ENCODE assay signal across 10 mouse cellular contexts in genomic region chr11:36153011-36153410, GRCm38 (mm10).
A peak's percentile ranks its signal among the peaks of the same experiment; 100 is the strongest.
DNase-seq lines count a peak whose midpoint lies in the region; ATAC-seq and TF ChIP-seq lines count a peak whose summit lies in the region.
"Had no signal": no experiment of that assay in that cellular context is flagged by ENCODE, and none has a peak within 500 bp of the region (broad histone marks: within the 10 kb centered on the region; RNA-seq: fewer than 3 reads in every experiment).

No protein-coding gene starts in this region.

- H3K9me3 ChIP-seq in embryonic facial prominence, embryonic 12.5 days: no peaks in the 10 kb centered on the region
- no peaks in the 10 kb centered on the region for H3K9me3 ChIP-seq in embryonic facial prominence, embryonic 10.5 days
- no peaks in the 10 kb centered on the region for H3K9me3 ChIP-seq in hindbrain, postnatal 0 days (ENCODE audit: low read length)
- no peaks in the 10 kb centered on the region for H3K9me3 ChIP-seq in hindbrain, embryonic 11.5 days (ENCODE audit: control insufficient read depth, low read length)
- no peaks in the 10 kb centered on the region for H3K9me3 ChIP-seq in embryonic facial prominence, embryonic 13.5 days
- no peaks in the 10 kb centered on the region for H3K9me3 ChIP-seq in midbrain, embryonic 13.5 days

- ATAC-seq in embryonic facial prominence, embryonic 12.5 days (ENCODE audit: insufficient number of reproducible peaks, insufficient read depth, low FRiP score, low TSS enrichment): no peak
- ATAC-seq in hindbrain, postnatal 0 days: 0 out of 2 replicates have a peak, but pooled peaks have one; percentile 36
- no peak for ATAC-seq in hindbrain, embryonic 11.5 days (ENCODE audit: low FRiP score)
- ATAC-seq in embryonic facial prominence, embryonic 13.5 days (ENCODE audit: insufficient number of reproducible peaks, insufficient read depth, low FRiP score, low TSS enrichment, low read depth): no peak
- ATAC-seq in midbrain, embryonic 13.5 days: peak; percentile 34; the same call in 1 of the 2 replicates

- no peaks in the 10 kb centered on the region for H3K36me3 ChIP-seq in embryonic facial prominence, embryonic 12.5 days
- H3K36me3 ChIP-seq in embryonic facial prominence, embryonic 10.5 days (replicated peaks): no peaks in the 10 kb centered on the region
- no peaks in the 10 kb centered on the region for H3K36me3 ChIP-seq in hindbrain, postnatal 0 days (ENCODE audit: insufficient read depth, low read length)
- H3K36me3 ChIP-seq in hindbrain, embryonic 11.5 days (ENCODE audit: control insufficient read depth, insufficient read depth, low read length): no peaks in the 10 kb centered on the region
- H3K36me3 ChIP-seq in embryonic facial prominence, embryonic 13.5 days: no peaks in the 10 kb centered on the region
- no peaks in the 10 kb centered on the region for H3K36me3 ChIP-seq in midbrain, embryonic 13.5 days
- H3K36me3 ChIP-seq: G1E had no signal

- no peak overlapping the region for H3K27ac ChIP-seq in embryonic facial prominence, embryonic 12.5 days
- no peak overlapping the region for H3K27ac ChIP-seq in embryonic facial prominence, embryonic 10.5 days (replicated peaks)
- H3K27ac ChIP-seq in hindbrain, postnatal 0 days: no peak overlapping the region
- H3K27ac ChIP-seq in hindbrain, embryonic 11.5 days (ENCODE audit: low read depth, low read length): no peak overlapping the region
- H3K27ac ChIP-seq in embryonic facial prominence, embryonic 13.5 days: no peak overlapping the region
- H3K27ac ChIP-seq in midbrain, embryonic 13.5 days: no peak overlapping the region

- H3K4me3 ChIP-seq in embryonic facial prominence, embryonic 12.5 days: no peak overlapping the region
- no peak overlapping the region for H3K4me3 ChIP-seq in embryonic facial prominence, embryonic 10.5 days
- H3K4me3 ChIP-seq in hindbrain, postnatal 0 days (ENCODE audit: low read length): no peak overlapping the region
- H3K4me3 ChIP-seq in hindbrain, embryonic 11.5 days (ENCODE audit: low read depth, low read length): no peak overlapping the region
- H3K4me3 ChIP-seq in embryonic facial prominence, embryonic 13.5 days: no peak overlapping the region
- H3K4me3 ChIP-seq in midbrain, embryonic 13.5 days (replicated peaks): no peak overlapping the region

- H3K4me1 ChIP-seq in embryonic facial prominence, embryonic 12.5 days: peaks cover 8% of the 10 kb centered on the region; the same call in 1 of the 2 replicates
- peaks cover 13% of the 10 kb centered on the region for H3K4me1 ChIP-seq in embryonic facial prominence, embryonic 10.5 days
- H3K4me1 ChIP-seq in hindbrain, postnatal 0 days (ENCODE audit: insufficient read depth, low read length): peaks cover 12% of the 10 kb centered on the region; the same call in 1 of the 2 replicates
- H3K4me1 ChIP-seq in hindbrain, embryonic 11.5 days (replicated peaks; ENCODE audit: control insufficient read depth, insufficient read depth, low read length): no peaks in the 10 kb centered on the region
- H3K4me1 ChIP-seq in embryonic facial prominence, embryonic 13.5 days: peaks cover 8% of the 10 kb centered on the region; the same call in 1 of the 2 replicates
- H3K4me1 ChIP-seq in midbrain, embryonic 13.5 days (replicated peaks): peaks cover 21% of the 10 kb centered on the region

- intact Hi-C loops in left cerebral cortex, postnatal 10 days (cut with DNase I): no loop called here

- no peaks in the 10 kb centered on the region for H3K27me3 ChIP-seq in embryonic facial prominence, embryonic 12.5 days
- H3K27me3 ChIP-seq in embryonic facial prominence, embryonic 10.5 days (replicated peaks; ENCODE audit: low read depth, poor library complexity, severe bottlenecking): 0 out of 2 replicates have a peak, but pooled peaks cover 3% of the 10 kb centered on the region
- no peaks in the 10 kb centered on the region for H3K27me3 ChIP-seq in hindbrain, postnatal 0 days (ENCODE audit: insufficient read depth, low read length)
- no peaks in the 10 kb centered on the region for H3K27me3 ChIP-seq in hindbrain, embryonic 11.5 days (ENCODE audit: control insufficient read depth, insufficient read depth, low read length)
- H3K27me3 ChIP-seq in embryonic facial prominence, embryonic 13.5 days: no peaks in the 10 kb centered on the region
- H3K27me3 ChIP-seq in midbrain, embryonic 13.5 days: 0 out of 2 replicates have a peak, but pooled peaks cover 6% of the 10 kb centered on the region

- WGBS in embryonic facial prominence, embryonic 12.5 days: 18% methylated on average over 9 of the region's 9 CpGs
- 14% methylated on average over 9 of the region's 9 CpGs for WGBS in embryonic facial prominence, embryonic 10.5 days
- WGBS in hindbrain, postnatal 0 days: 32% methylated on average over 9 of the region's 9 CpGs
- 22% methylated on average over 9 of the region's 9 CpGs for WGBS in hindbrain, embryonic 11.5 days
- WGBS in embryonic facial prominence, embryonic 13.5 days: 13% methylated on average over 9 of the region's 9 CpGs
- 10% methylated on average over 9 of the region's 9 CpGs for WGBS in midbrain, embryonic 13.5 days

- no peak for TF ChIP-seq CTCF in hindbrain, postnatal 0 days (IDR thresholded peaks at IDR 0.05; ENCODE audit: low read depth)

- DNase-seq in embryonic facial prominence, embryonic 10.5 days (ENCODE audit: low spot score): no peak
- no peak for DNase-seq in hindbrain, postnatal 0 days (ENCODE audit: low spot score)
- no peak for DNase-seq in hindbrain, embryonic 11.5 days (ENCODE audit: low spot score)
- DNase-seq in cerebellum, adult 9-10 months: no peak
- no peak for DNase-seq in left cerebral cortex, postnatal 10 days (ENCODE audit: extremely low spot score in 1 of 2, low spot score in 2 of 2)
- DNase-seq: lung, adult 2 months had no signal

- H3K4me2 ChIP-seq in embryonic facial prominence, embryonic 12.5 days (replicated peaks): 0 out of 2 replicates have a peak overlapping the region, but pooled peaks have one; percentile 21
- H3K4me2 ChIP-seq in hindbrain, postnatal 0 days (ENCODE audit: low read depth, low read length): peak overlapping the region; percentile 13; the same call in 1 of the 2 replicates
- H3K4me2 ChIP-seq in hindbrain, embryonic 11.5 days (replicated peaks; ENCODE audit: low read depth, low read length): no peak overlapping the region
- H3K4me2 ChIP-seq in embryonic facial prominence, embryonic 13.5 days: peak overlapping the region; percentile 40
- 0 out of 2 replicates have a peak overlapping the region, but pooled peaks have one; percentile 4 for H3K4me2 ChIP-seq in midbrain, embryonic 13.5 days (replicated peaks)

- no peak overlapping the region for H3K9ac ChIP-seq in embryonic facial prominence, embryonic 12.5 days
- no peak overlapping the region for H3K9ac ChIP-seq in hindbrain, postnatal 0 days (replicated peaks; ENCODE audit: low read length)
- no peak overlapping the region for H3K9ac ChIP-seq in hindbrain, embryonic 11.5 days (ENCODE audit: low read depth, low read length)
- H3K9ac ChIP-seq in embryonic facial prominence, embryonic 13.5 days: no peak overlapping the region
- H3K9ac ChIP-seq in midbrain, embryonic 13.5 days (replicated peaks): no peak overlapping the region

Comparison
In these comparisons a context has a peak if more than half of its experiments do, and no peak if none do; other contexts are left out.
1. ATAC-seq: peak in hindbrain, postnatal 0 days (single experiment) and midbrain, embryonic 13.5 days (single experiment); none in embryonic facial prominence, embryonic 12.5 days (single experiment), hindbrain, embryonic 11.5 days (single experiment) and embryonic facial prominence, embryonic 13.5 days (single experiment).